Mouse (Mus musculus): Measurements from ENCODE around the gene Npas3.

DNA sequence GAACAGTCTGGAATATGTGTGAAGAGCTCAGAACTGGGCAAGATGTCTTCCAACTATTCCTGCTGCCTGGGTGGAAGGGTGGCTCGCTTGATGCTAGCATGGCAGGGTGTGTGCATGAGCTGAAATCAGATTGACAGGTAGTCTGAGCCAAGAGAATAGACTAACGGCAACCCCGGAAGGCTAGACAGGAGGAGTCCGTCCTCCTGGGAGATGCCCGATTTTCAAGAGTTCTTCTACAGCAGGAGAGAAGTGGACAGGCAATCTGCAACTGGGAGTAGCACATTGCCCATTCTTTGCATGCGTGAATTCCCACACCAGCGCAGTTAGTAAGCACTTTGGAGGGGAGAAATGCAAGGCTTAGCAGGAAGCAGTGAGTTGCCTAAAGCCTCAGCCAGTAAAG lies 372.8 kb downstream of the Npas3 start:
- TF ChIP-seq CTCF (IDR thresholded peaks at IDR 0.05; ENCODE audit: borderline replicate concordance, control insufficient read depth, extremely low read depth, insufficient read depth, low read length, poor library complexity) (no peak), POLR2A (IDR thresholded peaks at IDR 0.05; ENCODE audit: control insufficient read depth, extremely low read depth, insufficient read depth, low read length, poor library complexity) (no peak)
